ENCODE assay signal across 19 mouse cellular contexts in genomic region chr3:81802096-81802495, GRCm38 (mm10).
DNase-seq lines count a peak whose midpoint lies in the region; ATAC-seq and TF ChIP-seq lines count a peak whose summit lies in the region.
"Had no signal": no experiment of that assay in that cellular context is flagged by ENCODE, and none has a peak within 500 bp of the region (broad histone marks: within the 10 kb centered on the region; RNA-seq: fewer than 3 reads in every experiment).

No protein-coding gene starts in this region.

- no peak overlapping the region for H3K9ac ChIP-seq in neural tube, embryonic 15.5 days (replicated peaks)
- H3K9ac ChIP-seq in heart, embryonic 12.5 days, result no peak overlapping the region
- H3K9ac ChIP-seq: forebrain, embryonic 15.5 days; heart, embryonic 13.5 days had no signal

- no peaks in the 10 kb centered on the region for H3K27me3 ChIP-seq in neural tube, embryonic 15.5 days (replicated peaks)
- H3K27me3 ChIP-seq in heart, embryonic 12.5 days (replicated peaks), result no peaks in the 10 kb centered on the region
- H3K27me3 ChIP-seq: forebrain, embryonic 15.5 days; heart, embryonic 13.5 days had no signal

- no peak overlapping the region for H3K4me3 ChIP-seq in left cerebral cortex, adult 2 months
- H3K4me3 ChIP-seq in neural tube, embryonic 15.5 days (replicated peaks), result no peak overlapping the region
- H3K4me3 ChIP-seq in embryonic fibroblast, embryonic 13.5 days (ENCODE audit: insufficient read depth, low read length), result no peak overlapping the region
- no peak overlapping the region for H3K4me3 ChIP-seq in heart, embryonic 12.5 days
- H3K4me3 ChIP-seq: embryonic facial prominence, embryonic 10.5 days; erythroblast, embryonic 14.5 days; forebrain, embryonic 10.5 days; forebrain, embryonic 15.5 days; gastrocnemius, adult 2 months; heart, embryonic 13.5 days had no signal

- 43% methylated on average over 2 of the region's 2 CpGs for WGBS in neural tube, embryonic 15.5 days
- WGBS in heart, embryonic 12.5 days, result 75% methylated on average over 2 of the region's 2 CpGs

- peak overlapping the region; percentile 32; the same call in 1 of the 2 replicates for H3K27ac ChIP-seq in left cerebral cortex, adult 2 months
- H3K27ac ChIP-seq in neural tube, embryonic 15.5 days (replicated peaks), result no peak overlapping the region
- peak overlapping the region; percentile 5; the same call in 1 of the 2 replicates for H3K27ac ChIP-seq in embryonic fibroblast, embryonic 13.5 days (ENCODE audit: insufficient read depth, low read length)
- no peak overlapping the region for H3K27ac ChIP-seq in heart, embryonic 12.5 days (ENCODE audit: poor library complexity, severe bottlenecking)
- H3K27ac ChIP-seq: embryonic facial prominence, embryonic 10.5 days; forebrain, embryonic 10.5 days; forebrain, embryonic 15.5 days; gastrocnemius, adult 2 months; heart, embryonic 13.5 days had no signal

- H3K9me3 ChIP-seq in neural tube, embryonic 15.5 days (replicated peaks), result no peaks in the 10 kb centered on the region
- H3K9me3 ChIP-seq in heart, embryonic 12.5 days (replicated peaks), result no peaks in the 10 kb centered on the region
- H3K9me3 ChIP-seq: embryonic facial prominence, embryonic 10.5 days; forebrain, embryonic 10.5 days; forebrain, embryonic 15.5 days; heart, embryonic 13.5 days had no signal

- no peak for TF ChIP-seq CTCF in left cerebral cortex, adult 2 months (IDR thresholded peaks at IDR 0.05)
- no peak for TF ChIP-seq CTCF in embryonic fibroblast, embryonic 13.5 days (IDR thresholded peaks at IDR 0.05; ENCODE audit: borderline replicate concordance, insufficient read depth, low read length)

- 0 out of 2 replicates have a peak, but pooled peaks cover 4% of the 10 kb centered on the region for H3K4me1 ChIP-seq in neural tube, embryonic 15.5 days
- peaks cover 2% of the 10 kb centered on the region; the same call in 1 of the 2 replicates for H3K4me1 ChIP-seq in embryonic fibroblast, embryonic 13.5 days (ENCODE audit: control insufficient read depth, insufficient read depth, low read length)
- H3K4me1 ChIP-seq in heart, embryonic 12.5 days (replicated peaks), result no peaks in the 10 kb centered on the region
- H3K4me1 ChIP-seq: embryonic facial prominence, embryonic 10.5 days; forebrain, embryonic 10.5 days; forebrain, embryonic 15.5 days; heart, embryonic 13.5 days had no signal

- intact Hi-C loops in left cerebral cortex, adult 2 months (cut with DNase I), result no loop called here
- intact Hi-C loops in left cerebral cortex, postnatal 25 days (cut with DNase I), result no loop called here

- H3K4me2 ChIP-seq in neural tube, embryonic 15.5 days, result no peak overlapping the region
- no peak overlapping the region for H3K4me2 ChIP-seq in heart, embryonic 12.5 days
- H3K4me2 ChIP-seq: forebrain, embryonic 15.5 days; heart, embryonic 13.5 days had no signal

- ATAC-seq in neural tube, embryonic 15.5 days (ENCODE audit: low FRiP score), result peak; percentile 59
- no peak for ATAC-seq in heart, embryonic 12.5 days (ENCODE audit: insufficient number of reproducible peaks, low FRiP score)
- ATAC-seq: forebrain, embryonic 15.5 days; hindbrain, embryonic 16.5 days had no signal

- H3K36me3 ChIP-seq in neural tube, embryonic 15.5 days, result no peaks in the 10 kb centered on the region
- no peaks in the 10 kb centered on the region for H3K36me3 ChIP-seq in heart, embryonic 12.5 days
- H3K36me3 ChIP-seq: embryonic facial prominence, embryonic 10.5 days; forebrain, embryonic 10.5 days; forebrain, embryonic 15.5 days; heart, embryonic 13.5 days had no signal

- TF ChIP-seq POLR2A in embryonic fibroblast, embryonic 13.5 days (IDR thresholded peaks at IDR 0.05; ENCODE audit: low read depth, low read length), result no peak

- no peak for DNase-seq in left cerebral cortex, adult 2 months (ENCODE audit: extremely low spot score in 1 of 2, low spot score in 2 of 2)
- no peak for DNase-seq in left cerebral cortex, postnatal 25 days (ENCODE audit: low spot score in 2 of 2)
- no peak for DNase-seq in neural tube, embryonic 10.5 days (ENCODE audit: extremely low spot score, low spot score)
- DNase-seq: adrenal gland, adult 8-10 months; cerebellum, adult 18-20 months; cerebellum, adult 9-11 months; cerebellum, postnatal 36 days; gastrocnemius, adult 2 months; gastrocnemius, postnatal 25 days; heart, postnatal 36 days had no signal

Comparison
In these comparisons a context has a peak if more than half of its experiments do, and no peak if none do; other contexts are left out.
1. H3K27ac ChIP-seq: peak in left cerebral cortex, adult 2 months (single experiment) and embryonic fibroblast, embryonic 13.5 days (single experiment); none in neural tube, embryonic 15.5 days (single experiment) and heart, embryonic 12.5 days (single experiment).